Mouse (Mus musculus) c-Kit-positive CD71-negative TER-119-negative erythroid progenitor cells, embryonic 14.5 days (primary cell): ENCODE results near the gene Rhpn2.
"Not testable (repeated sequence)": the region's sequence is repeated elsewhere in the genome, so short reads cannot be mapped to it uniquely, and the experiment has no call there.

Experiments
- DNase-seq: peaks from one replicate; pipeline ENCODE4 v3.0.0-alpha.2; 2013; ENCODE audit warnings: low read depth

The Rhpn2 gene

GRCm38 (mm10) chr7:35333692-35334526 lies at the start of gene Rhpn2:
Gene Rhpn2, plus strand, starts transcription at chr7:35334170.
- DNase-seq = peak; percentile 96

DNA sequence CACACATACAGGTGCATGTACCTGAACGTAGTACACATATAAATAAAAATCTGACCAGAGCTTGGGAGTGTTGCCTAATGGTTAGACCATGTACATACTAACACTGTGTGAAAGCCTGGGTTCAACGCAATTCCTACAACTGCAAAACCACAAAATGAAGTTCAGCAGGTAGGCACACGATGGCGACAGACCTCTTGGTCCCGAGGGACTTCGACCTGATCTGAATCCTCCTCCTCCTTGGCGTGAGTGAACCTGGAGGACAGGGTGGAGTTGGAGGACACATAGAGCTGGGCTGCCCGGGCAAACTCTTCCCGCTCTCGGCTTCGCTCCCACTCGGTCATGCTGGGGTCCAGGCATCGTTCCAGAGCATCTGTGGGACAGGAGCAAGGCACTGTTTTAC lies 40.5 kb upstream of the Rhpn2 start:
- no peak for DNase-seq

DNA sequence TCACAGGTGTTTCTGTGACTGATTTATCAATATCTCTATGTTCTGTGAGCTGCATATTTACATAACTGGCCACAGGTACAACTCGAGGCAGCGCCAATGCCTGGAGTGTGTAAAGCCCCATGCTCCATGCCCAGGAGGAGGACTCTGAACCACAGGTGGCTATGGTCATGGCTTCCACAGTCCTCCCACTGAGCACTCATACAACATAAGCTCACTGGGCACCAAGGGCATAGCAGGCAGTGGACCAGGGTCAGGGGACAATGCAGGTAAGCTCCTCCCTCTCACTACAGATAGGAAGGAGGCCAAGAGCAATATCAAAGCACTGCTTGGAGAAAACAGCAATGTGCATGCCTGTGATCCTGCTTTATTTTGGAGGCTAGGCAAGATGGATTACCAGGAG lies 38.3 kb upstream of the Rhpn2 start:
- DNase-seq = no peak

DNA sequence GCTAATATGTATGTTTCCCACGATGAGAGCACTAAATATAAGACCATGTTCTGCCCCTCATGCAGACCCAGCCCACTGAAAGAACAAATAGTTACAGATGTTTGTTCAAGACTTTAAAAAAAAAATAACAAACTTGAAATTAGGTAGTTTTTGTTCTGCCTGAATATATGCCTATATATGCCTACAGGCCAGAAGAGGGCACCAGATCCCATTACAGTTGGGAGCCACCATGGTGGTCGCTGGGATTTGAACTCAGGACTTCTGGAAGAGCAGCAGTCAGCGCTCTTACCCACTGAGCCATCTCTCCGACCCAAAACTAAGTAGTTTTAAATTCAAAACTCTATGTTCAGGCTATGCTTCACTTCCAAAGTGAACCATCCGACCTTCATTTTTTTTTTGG lies 36.1 kb upstream of the Rhpn2 start:
- DNase-seq = no peak

GRCm38 (mm10) chr7:35299656-35300055 lies 34.3 kb upstream of the Rhpn2 start:
- no peak for DNase-seq

- DNase-seq = no peak
These were observed 33.2 kb upstream of the Rhpn2 start for GRCm38 (mm10) chr7:35300792-35301191.

GRCm38 (mm10) chr7:35311214-35311613 lies 22.8 kb upstream of the Rhpn2 start:
- DNase-seq = no peak

GRCm38 (mm10) chr7:35314156-35314555 lies 19.8 kb upstream of the Rhpn2 start:
- no peak for DNase-seq

DNA sequence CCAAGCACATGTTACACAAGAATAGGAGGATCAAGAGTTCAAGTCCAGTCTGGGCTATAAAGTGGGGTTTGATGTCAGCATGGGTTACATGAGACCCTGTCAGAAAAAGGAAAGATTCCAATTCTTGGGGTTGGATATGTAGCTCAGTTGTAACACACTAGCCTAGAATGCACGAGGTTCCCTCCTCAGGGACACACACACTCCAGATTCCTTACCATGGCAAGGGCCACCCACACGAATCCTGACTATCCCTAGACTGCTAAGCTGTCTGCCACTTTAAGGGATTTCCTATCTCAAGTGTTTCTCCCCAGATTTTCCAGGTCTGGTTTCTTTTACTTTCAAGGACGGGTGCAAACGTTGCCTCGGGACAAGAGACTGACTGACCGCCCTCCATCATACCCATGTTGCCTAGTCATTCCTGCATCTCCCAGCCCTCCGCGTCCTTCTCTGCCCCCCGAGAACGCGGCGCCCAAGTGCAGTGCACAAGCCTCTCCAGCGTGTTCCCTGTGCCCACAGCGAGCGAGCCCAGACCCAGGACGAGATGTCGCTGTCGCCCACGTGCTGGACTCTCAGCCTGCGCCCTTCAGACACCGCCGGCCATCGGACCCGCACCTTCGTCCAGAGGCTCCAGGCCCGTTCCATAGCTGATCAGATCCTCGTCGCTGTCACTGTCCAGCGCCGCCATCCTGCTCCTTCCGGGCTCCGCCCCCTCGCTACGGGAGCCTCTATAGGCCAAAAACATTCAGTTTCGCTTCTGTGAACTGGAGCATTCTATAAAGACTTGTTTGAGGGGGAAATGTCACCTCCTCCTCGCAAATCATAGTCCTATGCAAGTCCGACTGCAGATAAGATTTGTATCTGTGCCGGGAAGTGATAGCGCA lies 16.0 kb upstream of the Rhpn2 start, which contains the start of gene Gpatch1:
Gpatch1 (minus strand) TSS at position 712 of the 881 bp plus-strand sequence.
- DNase-seq = peak; percentile 86

- not testable (repeated sequence) for DNase-seq
These were observed 14.7 kb upstream of the Rhpn2 start for GRCm38 (mm10) chr7:35319221-35319620.

GRCm38 (mm10) chr7:35319755-35320154 lies 14.2 kb upstream of the Rhpn2 start:
- DNase-seq = no peak

GRCm38 (mm10) chr7:35322161-35322560 lies 11.8 kb upstream of the Rhpn2 start:
- no peak for DNase-seq

DNA sequence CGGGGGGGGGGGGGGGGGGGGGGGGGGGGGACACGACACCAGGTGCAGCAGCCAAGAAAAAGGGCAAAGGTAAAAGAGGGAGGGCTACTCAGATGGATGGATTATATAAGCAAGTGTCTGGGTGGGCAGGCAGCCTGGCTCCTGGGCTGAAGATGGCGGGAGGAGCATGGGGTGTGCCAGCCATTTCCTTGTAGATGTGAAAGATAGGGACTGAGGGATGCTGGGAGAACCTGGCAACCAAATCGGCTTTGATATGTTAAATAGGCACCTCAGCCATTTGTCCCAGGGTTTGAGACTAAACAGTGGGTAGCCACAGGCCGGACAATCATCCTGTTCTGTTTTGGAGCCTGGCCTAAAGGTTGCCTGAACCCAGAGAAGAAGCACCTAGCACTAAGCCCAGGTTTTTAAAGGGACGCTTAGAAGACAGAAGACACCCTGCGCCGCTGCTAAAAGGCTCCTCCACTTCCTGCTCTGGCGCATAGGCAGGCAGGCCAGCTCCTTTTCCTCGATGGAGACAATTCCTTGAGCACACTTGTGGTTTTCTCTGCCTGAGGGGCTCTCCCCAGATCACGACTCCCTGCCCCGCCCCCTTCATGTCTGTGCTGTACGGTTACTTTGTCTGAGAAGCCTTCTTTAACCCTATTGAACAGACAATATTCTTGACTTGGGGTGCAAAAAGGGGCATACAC lies 11.1 kb upstream of the Rhpn2 start:
- no peak for DNase-seq

DNA sequence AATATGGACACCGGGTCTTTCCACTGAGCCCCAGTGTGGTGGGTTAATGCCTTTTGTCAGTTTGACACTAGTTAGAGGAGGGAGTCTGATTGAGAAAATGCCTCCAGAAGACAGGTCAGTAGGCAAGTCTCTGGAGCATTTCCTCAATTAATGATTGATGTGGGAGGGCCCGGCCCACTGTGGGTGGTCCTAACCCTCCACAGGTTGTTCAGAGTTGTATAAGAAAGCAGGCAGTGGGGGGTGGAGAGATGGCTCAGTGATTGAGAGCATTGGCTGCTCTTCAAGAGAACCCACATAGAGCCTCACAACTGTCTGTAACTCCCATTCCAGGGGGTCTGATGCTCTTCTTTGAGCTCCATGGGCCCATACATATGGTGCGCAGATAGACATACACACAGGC lies 2.4 kb upstream of the Rhpn2 start:
- DNase-seq = no peak

DNA sequence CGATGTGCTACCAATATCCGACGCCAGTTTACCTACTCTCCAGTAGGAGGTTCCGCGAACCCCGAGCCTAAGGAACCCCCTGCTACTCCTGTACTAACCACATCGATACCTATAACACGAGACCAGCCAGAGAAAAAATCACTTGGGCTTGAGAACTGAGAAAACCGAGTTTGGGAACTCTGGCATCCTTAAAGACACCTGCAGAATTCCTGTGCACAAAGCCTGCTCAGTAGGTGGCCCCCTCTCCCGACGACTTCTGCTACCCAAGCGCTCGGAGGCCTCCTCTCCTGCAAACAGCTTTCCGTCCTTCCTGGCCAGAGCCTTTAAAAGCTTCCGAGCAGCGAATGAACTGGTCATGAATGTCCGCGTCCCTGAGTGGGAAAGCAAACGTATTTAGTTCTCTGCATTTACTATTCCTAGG lies 729 bp upstream of the Rhpn2 start:
- no peak for DNase-seq

GRCm38 (mm10) chr7:35334527-35335452 lies 820 bp downstream of the Rhpn2 start:
- no peak for DNase-seq

DNA sequence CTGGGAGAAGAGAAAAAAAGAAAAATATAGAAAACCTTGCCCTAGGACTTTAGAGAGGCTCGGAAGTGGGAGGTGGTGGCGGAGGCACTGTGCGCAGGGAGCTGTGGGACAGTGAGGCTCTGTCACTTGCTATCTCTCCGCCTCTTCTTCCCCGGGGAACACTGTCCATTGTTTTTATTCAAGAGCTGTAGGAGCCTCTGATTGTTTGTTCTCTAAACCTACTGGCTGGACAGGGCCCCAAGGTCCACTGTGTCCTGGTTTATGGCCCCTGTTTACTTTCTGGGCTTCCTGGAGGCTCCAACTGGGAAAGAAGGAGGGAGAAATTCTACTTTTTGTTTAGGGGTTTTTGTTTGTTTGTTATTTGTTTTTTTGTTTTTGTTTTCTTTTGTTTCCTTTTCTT lies 6.2 kb downstream of the Rhpn2 start:
- DNase-seq = no peak

DNA sequence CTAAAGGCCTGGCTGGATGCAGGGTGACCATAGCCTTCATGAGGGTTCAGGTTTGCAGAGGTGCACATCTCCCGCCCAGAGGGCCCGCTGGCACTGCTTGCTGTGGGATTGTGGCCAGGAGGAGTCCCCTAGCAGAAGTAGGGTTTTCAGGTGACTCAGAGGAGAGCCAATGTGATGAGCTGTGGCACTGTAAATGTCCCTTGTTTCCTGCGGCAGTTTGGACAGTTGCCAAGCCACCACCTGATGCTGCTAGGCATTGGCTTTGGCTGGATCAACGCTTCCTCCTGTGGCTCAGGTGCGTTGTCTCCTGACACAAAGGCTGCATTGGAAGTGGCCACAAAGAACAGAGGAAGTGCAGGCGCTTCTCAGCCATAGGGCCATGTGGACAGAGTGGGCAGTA lies 7.3 kb downstream of the Rhpn2 start:
- DNase-seq = no peak

DNA sequence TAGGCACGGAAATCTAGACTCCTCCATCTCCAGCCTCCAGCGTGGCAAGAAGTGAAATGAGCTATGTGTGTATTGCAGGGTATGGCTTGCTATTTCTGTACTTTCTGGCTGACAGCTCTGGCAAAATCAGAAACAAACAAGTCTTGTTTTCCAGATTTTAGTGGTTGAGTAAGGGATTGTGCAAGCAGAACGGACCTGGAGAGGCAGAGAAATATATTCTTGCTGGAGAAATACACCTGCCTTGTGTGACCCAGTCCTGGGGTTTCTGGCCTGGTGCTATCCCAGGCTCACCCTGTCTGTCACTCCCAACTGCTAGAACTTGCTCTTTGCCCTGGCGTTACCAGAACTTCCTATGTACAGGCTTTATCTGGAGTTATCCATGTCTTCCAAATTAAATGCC lies 8.5 kb downstream of the Rhpn2 start:
- DNase-seq = no peak

DNA sequence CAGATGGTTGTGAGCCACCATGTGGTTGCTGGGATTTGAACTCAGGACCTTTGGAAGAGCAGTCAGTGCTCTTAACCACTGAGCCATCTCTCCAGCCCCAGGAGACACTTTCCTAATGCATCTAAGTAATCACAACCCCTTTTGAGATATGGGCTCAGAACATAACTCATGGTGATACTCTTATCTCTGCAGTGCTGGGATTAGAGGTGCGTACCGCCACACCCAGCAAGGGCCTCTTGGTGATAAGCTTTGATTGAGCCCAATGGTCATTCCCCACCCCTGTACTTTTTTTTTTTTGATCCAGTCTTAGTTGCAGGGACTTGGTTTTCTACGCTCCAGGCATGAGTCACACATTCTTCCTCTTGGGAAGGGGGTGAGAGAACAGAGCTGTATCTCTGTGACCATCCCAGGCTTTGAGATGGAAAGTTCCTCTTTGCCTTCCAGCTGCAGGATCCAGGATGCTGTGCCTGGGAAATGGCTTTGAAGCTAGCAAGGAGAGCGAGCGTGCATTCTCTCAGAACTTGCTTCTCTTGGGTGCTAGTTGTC lies 10.9 kb downstream of the Rhpn2 start:
- no peak for DNase-seq
